13 mouse cellular contexts compared by ENCODE assay signal in genomic region chr1:132718225-132718624, GRCm38 (mm10). TPM values are rescaled to one million over a fixed set of nuclear protein-coding genes. Genes with fewer than 3 reads are reported as not detected.
DNase-seq lines count a peak whose midpoint lies in the region; ATAC-seq lines count a peak whose summit lies in the region.
"Had no signal": no experiment of that assay in that cellular context is flagged by ENCODE, and none has a peak within 500 bp of the region (broad histone marks: within the 10 kb centered on the region; RNA-seq: fewer than 3 reads in every experiment).

No protein-coding gene starts in this region.

- H3K9me3 ChIP-seq in hindbrain, embryonic 12.5 days (replicated peaks), result no peaks in the 10 kb centered on the region
- H3K9me3 ChIP-seq in midbrain, embryonic 13.5 days, result no peaks in the 10 kb centered on the region
- H3K9me3 ChIP-seq: limb, embryonic 10.5 days had no signal

- DNase-seq in right cerebral cortex, adult 2 months (ENCODE audit: low spot score in 2 of 2), result peak; percentile 46 to 55
- no peak for DNase-seq in right cerebral cortex, postnatal 25 days
- DNase-seq in yolk sac, embryonic 10.5 days (ENCODE audit: low spot score), result no peak
- DNase-seq in kidney, postnatal 25 days, result no peak
- no peak for DNase-seq in thymus, adult 18-20 months
- DNase-seq: adrenal gland, postnatal 25 days; gastrocnemius, postnatal 36 days had no signal

- H3K27ac ChIP-seq in hindbrain, embryonic 12.5 days, result peak overlapping the region; percentile 72
- H3K27ac ChIP-seq in midbrain, embryonic 13.5 days, result peak overlapping the region; percentile 86
- H3K27ac ChIP-seq: kidney, postnatal 0 days; limb, embryonic 10.5 days; liver, embryonic 14.5 days had no signal

- H3K27me3 ChIP-seq in hindbrain, embryonic 12.5 days, result no peaks in the 10 kb centered on the region
- H3K27me3 ChIP-seq in midbrain, embryonic 13.5 days, result no peaks in the 10 kb centered on the region

- H3K36me3 ChIP-seq in hindbrain, embryonic 12.5 days, result no peaks in the 10 kb centered on the region
- H3K36me3 ChIP-seq in midbrain, embryonic 13.5 days, result no peaks in the 10 kb centered on the region
- H3K36me3 ChIP-seq: limb, embryonic 10.5 days had no signal

- H3K4me2 ChIP-seq in hindbrain, embryonic 12.5 days (replicated peaks), result 0 out of 2 replicates have a peak overlapping the region, but pooled peaks have one; percentile 6
- peak overlapping the region; percentile 16 for H3K4me2 ChIP-seq in midbrain, embryonic 13.5 days (replicated peaks)

- peak; percentile 55 for ATAC-seq in hindbrain, embryonic 12.5 days (ENCODE audit: low FRiP score)
- peak; percentile 82 for ATAC-seq in midbrain, embryonic 13.5 days
- ATAC-seq: CD4-positive, CD25-positive, alpha-beta regulatory T cell, adult 4 months had no signal

- WGBS in hindbrain, embryonic 12.5 days, result 44% methylated on average over 5 of the region's 5 CpGs
- 30% methylated on average over 5 of the region's 5 CpGs for WGBS in midbrain, embryonic 13.5 days

- H3K4me1 ChIP-seq in hindbrain, embryonic 12.5 days, result peaks cover 44% of the 10 kb centered on the region
- H3K4me1 ChIP-seq in midbrain, embryonic 13.5 days (replicated peaks), result peaks cover 71% of the 10 kb centered on the region
- H3K4me1 ChIP-seq: limb, embryonic 10.5 days had no signal

- no peak overlapping the region for H3K9ac ChIP-seq in hindbrain, embryonic 12.5 days
- no peak overlapping the region for H3K9ac ChIP-seq in midbrain, embryonic 13.5 days (replicated peaks)
- H3K9ac ChIP-seq: liver, embryonic 14.5 days had no signal

- H3K4me3 ChIP-seq in hindbrain, embryonic 12.5 days, result no peak overlapping the region
- H3K4me3 ChIP-seq in midbrain, embryonic 13.5 days (replicated peaks), result no peak overlapping the region
- H3K4me3 ChIP-seq: limb, embryonic 10.5 days had no signal

RNA-seq across cellular contexts. Expression of gene Nfasc, which starts 23.4 kb away (rescaled TPM):
- 50.6 and 50.7 TPM in 2 replicates for polyA plus RNA-seq in hindbrain, embryonic 12.5 days (2016; fragmentation: Nextera tagmentation; extraction: Ambion mirVana)
- 39.2 and 50.3 TPM in 2 replicates for polyA plus RNA-seq in midbrain, embryonic 13.5 days (2015; fragmentation: Nextera tagmentation; extraction: Ambion mirVana)
- polyA plus RNA-seq: CD4-positive, CD25-positive, alpha-beta regulatory T cell, adult 4 months had no signal

Comparison
In these comparisons a context has a peak if more than half of its experiments do, and no peak if none do; other contexts are left out.
1. DNase-seq: peak in right cerebral cortex, adult 2 months (2 of 2); none in right cerebral cortex, postnatal 25 days (single experiment), yolk sac, embryonic 10.5 days (single experiment), kidney, postnatal 25 days (0 of 2) and thymus, adult 18-20 months (0 of 2).